Mouse (Mus musculus): ENCODE results near the gene Pacs1.

- TF ChIP-seq CTCF (IDR thresholded peaks at IDR 0.05; ENCODE audit: insufficient read depth, low read depth, low read length), result no peak
- TF ChIP-seq POLR2A (IDR thresholded peaks at IDR 0.05; ENCODE audit: insufficient read depth, low read depth, low read length), result peak; percentile 78; the same call in 1 of the 2 replicates
These were observed 187.6 kb downstream of the Pacs1 start, which contains the start of gene Tmem151a for GRCm38 (mm10) chr19:5085145-5085863.
